Mouse (Mus musculus): ENCODE measurements around the gene Hfe. TPM values are rescaled to one million over a fixed set of nuclear protein-coding genes. Genes with fewer than 3 reads are reported as not detected.
"Not testable (repeated sequence)": the region's sequence is repeated elsewhere in the genome, so short reads cannot be mapped to it uniquely, and the experiment has no call there.

The Hfe gene
- polyA plus RNA-seq, 1 experiment from 2014 or later, result 7.9 TPM

DNA sequence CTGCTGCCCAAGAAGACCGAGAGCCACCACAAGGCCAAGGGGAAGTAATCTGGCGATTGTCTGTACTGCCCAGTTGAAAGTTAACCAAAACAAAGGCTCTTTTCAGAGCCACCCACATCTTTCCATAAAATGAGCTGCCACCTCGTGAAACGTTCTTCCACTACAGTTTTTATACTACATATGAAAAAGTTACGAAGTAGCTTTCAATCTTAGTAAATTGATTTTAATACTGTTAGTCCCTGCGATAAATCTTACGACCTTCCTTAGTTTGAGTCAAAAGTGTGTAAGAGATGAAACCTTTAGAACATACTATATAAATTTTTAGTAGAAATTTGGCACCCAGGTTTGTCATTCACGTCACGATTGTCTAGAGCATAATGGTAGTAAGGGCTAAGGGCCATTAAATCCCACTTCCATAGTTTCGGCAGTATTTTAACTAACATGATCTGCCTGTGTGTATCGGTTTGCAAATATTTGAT, 40.9 kb upstream of the Hfe start:
- peaks cover 7% of the 10 kb centered on the region; the same call in 1 of the 2 replicates for H3K4me1 ChIP-seq
- H3K27me3 ChIP-seq (replicated peaks), result no peaks in the 10 kb centered on the region
- peak overlapping the region; percentile 58 for H3K4me2 ChIP-seq
- peak overlapping the region; percentile 96 for H3K27ac ChIP-seq
- WGBS, result 1% methylated on average over 11 of the region's 11 CpGs
- no peak for ATAC-seq (ENCODE audit: insufficient read depth, low FRiP score, low read depth)
- H3K4me3 ChIP-seq (replicated peaks), result peak overlapping the region; percentile 43
- H3K9me3 ChIP-seq, result no peaks in the 10 kb centered on the region
- H3K9ac ChIP-seq, result peak overlapping the region; percentile 41; the same call in 1 of the 2 replicates
- no peaks in the 10 kb centered on the region for H3K36me3 ChIP-seq

DNA sequence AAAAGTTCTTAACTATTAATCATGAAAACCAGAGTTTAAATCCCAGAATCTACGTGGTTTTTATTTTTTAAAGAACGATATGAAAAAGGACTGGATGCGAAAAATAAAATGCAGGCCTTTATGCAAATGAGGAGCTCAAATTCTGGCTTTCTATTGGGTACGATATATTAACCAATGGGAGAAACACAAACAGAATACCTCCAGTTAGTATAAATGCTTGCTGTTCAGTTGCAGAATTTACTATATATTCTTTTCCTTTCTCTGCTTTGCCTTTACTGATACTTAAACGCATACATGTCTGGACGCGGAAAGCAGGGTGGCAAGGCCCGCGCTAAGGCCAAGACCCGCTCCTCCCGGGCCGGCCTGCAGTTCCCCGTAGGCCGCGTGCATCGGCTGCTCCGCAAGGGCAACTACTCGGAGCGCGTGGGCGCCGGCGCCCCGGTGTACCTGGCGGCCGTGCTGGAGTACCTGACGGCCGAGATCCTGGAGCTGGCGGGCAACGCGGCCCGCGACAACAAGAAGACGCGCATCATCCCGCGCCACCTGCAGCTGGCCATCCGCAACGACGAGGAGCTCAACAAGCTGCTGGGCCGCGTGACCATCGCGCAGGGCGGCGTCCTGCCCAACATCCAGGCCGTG, 40.3 kb upstream of the Hfe start, which contains the start of gene Hist1h2ab:
TSS of gene Hist1h2ab (plus strand) at position 288 of the 639 bp plus-strand sequence.
- H3K4me3 ChIP-seq (replicated peaks), result peak within 1 kb of the TSS; percentile 43
- ATAC-seq (ENCODE audit: insufficient read depth, low FRiP score, low read depth), result peak; percentile 41
- not testable (repeated sequence) for H3K4me1 ChIP-seq; H3K9me3 ChIP-seq; H3K36me3 ChIP-seq; H3K27me3 ChIP-seq (replicated peaks)
- WGBS, result under 1% methylated on average over 33 of the region's 47 CpGs
- peak within 1 kb of the TSS; percentile 96 for H3K27ac ChIP-seq
- peak within 1 kb of the TSS; percentile 44; the same call in 1 of the 2 replicates for H3K9ac ChIP-seq
- H3K4me2 ChIP-seq, result peak within 1 kb of the TSS; percentile 58

DNA sequence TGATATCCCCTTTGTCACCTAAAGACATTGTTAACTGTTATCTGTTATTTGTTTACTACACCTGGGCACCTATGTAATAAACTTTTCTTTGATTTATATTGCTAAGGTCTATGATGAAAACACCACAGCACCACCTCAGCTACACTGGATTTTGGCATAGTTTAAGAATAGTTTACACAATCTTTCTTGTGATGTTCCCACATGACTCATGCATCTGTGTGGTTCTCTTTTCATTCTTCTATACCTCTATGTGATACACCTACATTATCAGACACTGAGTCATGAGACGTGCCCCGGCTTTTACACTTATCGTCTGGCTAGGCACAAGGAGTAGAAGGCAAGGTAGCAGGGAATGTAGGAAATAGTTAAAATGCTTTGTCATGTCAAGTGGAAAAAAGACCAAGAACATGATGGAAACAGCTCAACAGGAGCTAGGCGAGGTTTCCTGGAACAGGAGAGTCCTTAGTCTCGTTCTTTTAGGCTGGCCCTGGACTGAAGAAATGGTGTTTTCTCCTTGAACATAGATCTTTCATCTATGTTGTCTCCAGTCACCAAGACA, 39.0 kb upstream of the Hfe start:
- H3K4me1 ChIP-seq, result peaks cover 7% of the 10 kb centered on the region; the same call in 1 of the 2 replicates
- peak overlapping the region; percentile 74 for H3K27ac ChIP-seq
- no peak for ATAC-seq (ENCODE audit: insufficient read depth, low FRiP score, low read depth)
- no peak overlapping the region for H3K4me2 ChIP-seq
- H3K27me3 ChIP-seq (replicated peaks), result no peaks in the 10 kb centered on the region
- H3K4me3 ChIP-seq (replicated peaks), result no peak overlapping the region
- 83% methylated on average over 5 of the region's 5 CpGs for WGBS
- no peaks in the 10 kb centered on the region for H3K36me3 ChIP-seq
- H3K9me3 ChIP-seq, result no peaks in the 10 kb centered on the region
- H3K9ac ChIP-seq, result no peak overlapping the region

DNA sequence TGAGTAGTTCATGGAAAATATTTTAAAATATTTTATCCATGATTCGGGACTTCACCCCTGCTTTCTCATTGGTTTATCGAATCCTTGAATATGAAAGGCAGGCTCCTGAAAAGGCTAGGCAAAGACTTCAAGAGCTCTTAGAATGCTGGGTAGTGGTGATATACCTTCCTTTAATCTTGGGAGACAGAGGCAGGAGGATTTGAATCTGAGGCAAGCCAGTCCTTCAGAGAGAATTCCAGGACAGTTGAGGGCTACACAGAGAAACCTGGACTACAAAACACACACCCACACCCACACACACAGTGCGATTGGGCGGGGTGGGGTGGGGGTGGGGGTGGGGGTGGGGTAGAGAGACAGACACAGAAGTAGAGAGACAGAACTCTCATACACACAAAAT, 37.2 kb upstream of the Hfe start:
- ATAC-seq (ENCODE audit: insufficient read depth, low FRiP score, low read depth), result no peak
- no peak overlapping the region for H3K9ac ChIP-seq
- H3K4me2 ChIP-seq, result peak overlapping the region; percentile 62
- H3K9me3 ChIP-seq, result no peaks in the 10 kb centered on the region
- peak overlapping the region; percentile 100 for H3K27ac ChIP-seq
- no peaks in the 10 kb centered on the region for H3K36me3 ChIP-seq
- WGBS, result 9% methylated on average over 4 of the region's 4 CpGs
- H3K4me1 ChIP-seq, result peaks cover 9% of the 10 kb centered on the region; the same call in 1 of the 2 replicates
- H3K4me3 ChIP-seq (replicated peaks), result no peak overlapping the region
- H3K27me3 ChIP-seq (replicated peaks), result no peaks in the 10 kb centered on the region

DNA sequence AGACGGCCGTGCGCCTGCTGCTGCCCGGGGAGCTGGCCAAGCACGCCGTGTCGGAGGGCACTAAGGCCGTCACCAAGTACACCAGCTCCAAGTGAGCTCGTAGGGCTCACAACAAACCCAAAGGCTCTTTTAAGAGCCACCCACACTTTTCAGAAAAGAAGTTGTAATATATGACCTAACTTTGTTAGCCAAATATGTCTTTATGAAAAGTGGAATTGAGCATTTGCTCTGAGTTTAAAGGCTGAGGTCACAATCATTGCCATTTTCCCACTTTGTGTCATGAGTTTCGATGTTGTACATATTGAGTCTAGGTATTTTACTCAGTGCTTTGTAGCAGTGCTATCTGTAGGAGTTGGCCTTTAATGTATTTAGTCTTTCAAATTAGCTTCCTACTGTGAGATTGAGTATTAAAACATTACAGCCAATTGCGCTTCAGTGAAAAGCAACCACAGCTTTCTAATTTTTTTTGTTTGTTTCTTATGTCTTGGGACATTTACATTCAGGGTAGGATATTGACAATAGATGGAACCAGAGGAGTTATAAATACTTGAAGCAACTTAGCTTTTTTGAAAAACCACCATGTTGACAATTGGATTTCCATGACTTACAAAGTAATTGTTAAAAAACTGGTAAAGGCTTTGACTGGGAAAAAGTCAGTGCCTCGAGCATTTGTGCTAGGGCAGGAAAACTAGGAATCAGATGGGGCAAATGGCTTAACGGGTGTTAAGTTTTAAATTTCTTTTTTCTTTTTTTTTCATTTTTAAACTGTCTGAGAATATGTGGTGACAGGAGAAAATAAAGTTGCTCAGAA, 36.6 kb upstream of the Hfe start:
- no peaks in the 10 kb centered on the region for H3K27me3 ChIP-seq (replicated peaks)
- H3K4me1 ChIP-seq, result peaks cover 9% of the 10 kb centered on the region; the same call in 1 of the 2 replicates
- WGBS, result 2% methylated on average over 13 of the region's 13 CpGs
- H3K36me3 ChIP-seq, result no peaks in the 10 kb centered on the region
- no peaks in the 10 kb centered on the region for H3K9me3 ChIP-seq
- peak overlapping the region; percentile 33 for H3K4me3 ChIP-seq (replicated peaks)
- H3K27ac ChIP-seq, result peak overlapping the region; percentile 100
- peak overlapping the region; percentile 62 for H3K4me2 ChIP-seq
- peak; percentile 0; the same call in 1 of the 2 replicates for ATAC-seq (ENCODE audit: insufficient read depth, low FRiP score, low read depth)
- H3K9ac ChIP-seq, result no peak overlapping the region

DNA sequence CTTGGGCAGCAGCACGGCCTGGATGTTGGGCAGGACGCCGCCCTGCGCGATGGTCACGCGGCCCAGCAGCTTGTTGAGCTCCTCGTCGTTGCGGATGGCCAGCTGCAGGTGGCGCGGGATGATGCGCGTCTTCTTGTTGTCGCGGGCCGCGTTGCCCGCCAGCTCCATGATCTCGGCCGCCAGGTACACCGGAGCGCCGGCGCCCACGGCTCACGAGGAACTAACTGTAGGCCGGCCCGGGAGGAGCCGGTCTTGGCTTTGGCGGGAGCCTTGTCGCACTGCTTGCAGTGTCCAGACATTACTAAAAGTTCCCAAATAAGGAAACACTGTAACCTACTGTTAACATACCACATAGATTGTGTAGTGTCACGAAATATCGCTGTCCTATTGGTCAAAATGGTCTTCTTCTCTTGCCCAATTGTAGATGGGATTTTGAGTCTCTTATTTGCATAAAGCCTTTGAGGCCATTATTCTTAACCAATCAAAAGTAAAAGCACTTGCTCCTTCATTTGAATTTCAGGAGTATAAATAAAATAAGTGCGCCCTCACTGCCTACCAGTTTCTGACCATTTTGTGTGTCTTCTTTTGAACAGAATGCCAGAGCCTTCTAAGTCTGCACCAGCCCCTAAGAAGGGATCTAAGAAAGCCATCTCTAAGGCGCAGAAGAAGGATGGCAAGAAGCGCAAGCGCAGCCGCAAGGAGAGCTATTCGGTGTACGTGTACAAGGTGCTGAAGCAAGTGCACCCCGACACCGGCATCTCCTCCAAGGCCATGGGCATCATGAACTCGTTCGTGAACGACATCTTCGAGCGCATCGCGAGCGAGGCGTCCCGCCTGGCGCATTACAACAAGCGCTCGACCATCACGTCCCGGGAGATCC, 35.8 kb upstream of the Hfe start, which contains the start of gene Hist1h2bb:
TSS of gene Hist1h2bb (plus strand) at position 534 of the 880 bp plus-strand sequence.
- under 1% methylated on average over 47 of the region's 58 CpGs for WGBS
- H3K27me3 ChIP-seq (replicated peaks); H3K36me3 ChIP-seq; H3K9me3 ChIP-seq; H3K4me1 ChIP-seq: not testable (repeated sequence)
- Histone ChIP-seq H3K4me2 (peak within 1 kb of the TSS; percentile 62), H3K4me3 (replicated peaks) (peak within 1 kb of the TSS; percentile 44), H3K9ac (peak within 1 kb of the TSS; percentile 54), H3K27ac (peak within 1 kb of the TSS; percentile 100)
- peak; percentile 87 for ATAC-seq (ENCODE audit: insufficient read depth, low FRiP score, low read depth)

DNA sequence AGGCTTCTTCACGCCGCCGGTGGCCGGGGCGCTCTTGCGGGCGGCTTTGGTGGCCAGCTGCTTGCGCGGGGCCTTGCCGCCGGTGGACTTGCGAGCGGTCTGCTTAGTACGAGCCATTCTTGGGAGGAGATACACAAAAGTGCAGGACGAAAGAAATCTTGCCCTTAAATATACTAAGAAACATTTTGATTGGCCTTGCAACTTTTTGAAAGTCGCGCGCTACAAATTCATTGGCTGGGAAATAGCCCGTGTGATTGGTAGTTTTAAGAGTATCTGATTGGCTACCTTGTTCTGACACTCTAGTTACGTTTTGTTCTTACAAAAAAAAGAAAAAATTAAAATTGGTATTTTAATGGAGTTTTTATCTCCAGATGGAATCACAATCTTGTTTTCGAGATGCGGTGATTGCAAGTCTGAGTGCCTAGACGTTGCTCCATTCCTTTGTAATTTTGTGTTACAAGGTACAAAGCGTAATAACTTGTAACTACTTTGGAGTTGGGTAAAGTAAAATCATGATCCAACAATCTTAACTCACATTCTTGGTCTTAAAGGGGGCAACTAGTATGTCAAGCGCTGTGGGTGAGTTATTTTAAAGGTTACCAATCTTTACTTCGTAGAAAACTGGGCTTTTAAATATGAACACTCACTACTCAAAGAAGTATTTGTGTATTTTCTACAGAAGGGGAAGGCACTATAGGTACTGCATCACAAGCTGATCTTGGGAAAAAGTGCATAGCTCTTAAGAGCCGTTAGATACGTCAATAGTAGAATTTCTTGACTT, 34.9 kb upstream of the Hfe start, which contains the start of gene Hist1h3c:
TSS of gene Hist1h3c (minus strand) at position 222 of the 781 bp plus-strand sequence.
- Histone ChIP-seq H3K36me3 (no peaks in the 10 kb centered on the region), H3K9ac (peak within 1 kb of the TSS; percentile 54), H3K27ac (peak within 1 kb of the TSS; percentile 100), H3K9me3 (no peaks in the 10 kb centered on the region), H3K4me3 (replicated peaks) (peak within 1 kb of the TSS; percentile 44), H3K4me2 (peak within 1 kb of the TSS; percentile 62), H3K4me1 (peaks cover 9% of the 10 kb centered on the region; the same call in 1 of the 2 replicates), H3K27me3 (replicated peaks) (no peaks in the 10 kb centered on the region)
- ATAC-seq (ENCODE audit: insufficient read depth, low FRiP score, low read depth), result peak; percentile 67
- WGBS, result under 1% methylated on average over 28 of the region's 28 CpGs

DNA sequence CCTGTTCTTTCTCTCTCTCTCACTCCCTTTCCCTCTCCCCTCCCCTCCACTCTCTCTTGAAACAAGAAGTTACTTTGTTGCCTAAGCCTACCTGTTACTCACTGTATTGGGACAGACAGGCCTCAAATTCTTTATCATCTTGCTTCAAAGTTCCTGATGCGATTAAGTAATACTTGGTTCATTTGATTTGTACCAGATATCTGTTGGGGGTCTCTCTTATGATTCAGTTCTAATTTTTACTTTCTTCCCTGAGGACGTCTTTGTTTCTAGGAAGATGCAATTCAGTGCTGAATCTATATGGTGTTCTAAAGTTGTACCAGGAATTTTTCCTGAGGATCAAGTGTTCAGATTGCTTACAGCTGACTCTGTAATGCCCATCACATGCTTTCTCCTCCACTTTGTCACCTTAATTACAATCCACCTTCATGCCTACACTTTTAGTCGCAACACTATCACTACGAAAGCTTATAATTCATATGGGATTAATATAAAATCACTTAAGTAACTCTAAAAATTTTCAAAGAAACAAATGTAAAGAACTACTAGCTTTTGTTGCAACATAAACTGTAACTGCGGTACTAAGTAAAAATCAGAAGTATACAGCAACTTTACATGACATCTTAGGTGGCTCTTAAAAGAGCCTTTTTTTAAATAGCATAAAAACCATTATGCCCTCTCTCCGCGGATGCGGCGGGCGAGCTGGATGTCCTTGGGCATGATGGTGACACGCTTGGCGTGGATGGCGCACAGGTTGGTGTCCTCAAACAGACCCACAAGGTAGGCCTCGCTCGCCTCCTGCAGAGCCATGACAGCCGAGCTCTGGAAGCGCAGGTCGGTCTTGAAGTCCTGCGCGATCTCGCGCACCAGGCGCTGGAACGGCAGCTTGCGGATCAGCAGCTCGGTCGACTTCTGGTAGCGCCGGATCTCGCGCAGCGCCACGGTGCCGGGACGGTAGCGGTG, 34.0 kb upstream of the Hfe start:
- Histone ChIP-seq H3K36me3 (no peaks in the 10 kb centered on the region), H3K9me3 (no peaks in the 10 kb centered on the region), H3K4me3 (replicated peaks) (peak overlapping the region; percentile 44), H3K27ac (peak overlapping the region; percentile 100), H3K4me1 (peaks cover 9% of the 10 kb centered on the region; the same call in 1 of the 2 replicates), H3K9ac (no peak overlapping the region; the same call in 1 of the 2 replicates), H3K27me3 (replicated peaks) (no peaks in the 10 kb centered on the region), H3K4me2 (peak overlapping the region; percentile 62)
- no peak for ATAC-seq (ENCODE audit: insufficient read depth, low FRiP score, low read depth)
- WGBS, result under 1% methylated on average over 15 of the region's 36 CpGs

DNA sequence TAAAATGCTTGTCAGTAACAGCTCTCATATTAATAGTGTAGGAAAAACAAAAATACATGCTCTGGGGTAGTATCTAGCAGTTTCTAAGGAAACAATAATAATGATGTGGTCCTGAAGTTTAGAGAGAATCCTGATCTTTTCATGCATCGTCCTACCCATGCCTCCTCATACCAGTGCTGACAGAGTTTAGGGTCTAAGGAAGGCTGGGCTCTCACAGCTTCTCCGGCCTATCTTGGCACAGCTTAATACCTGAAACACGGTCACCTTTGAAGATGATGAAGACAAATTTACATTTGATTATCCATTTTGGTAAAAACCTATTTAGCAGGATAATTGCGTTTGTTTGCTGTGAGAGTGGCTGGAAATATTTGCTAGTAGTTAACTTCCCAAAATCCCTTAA, 33.3 kb upstream of the Hfe start:
- peak overlapping the region; percentile 75 for H3K27ac ChIP-seq
- no peak overlapping the region for H3K9ac ChIP-seq
- H3K4me1 ChIP-seq, result peaks cover 9% of the 10 kb centered on the region; the same call in 1 of the 2 replicates
- ATAC-seq (ENCODE audit: insufficient read depth, low FRiP score, low read depth), result no peak
- no peaks in the 10 kb centered on the region for H3K27me3 ChIP-seq (replicated peaks)
- H3K9me3 ChIP-seq, result no peaks in the 10 kb centered on the region
- peak overlapping the region; percentile 44; the same call in 1 of the 2 replicates for H3K4me3 ChIP-seq (replicated peaks)
- 27% methylated on average over 4 of the region's 4 CpGs for WGBS
- no peaks in the 10 kb centered on the region for H3K36me3 ChIP-seq
- peak overlapping the region; percentile 62; the same call in 1 of the 2 replicates for H3K4me2 ChIP-seq

Data from stomach, embryonic 15.5 days (tissue).